Mouse (Mus musculus) cerebellum, adult 2 months (tissue): Measurements from ENCODE around the gene Pcsk4.

Experiments
- CTCF ChIP-seq: fragments of 200-500 bp; IDR thresholded peaks from 2 replicates; pipeline ENCODE4 v1.5.1; 2011; ENCODE audit warnings: low read depth, mild to moderate bottlenecking, control low read depth, low read length, moderate library complexity, borderline replicate concordance; ENCODE audit not compliant: insufficient read depth
- POLR2A ChIP-seq: fragments of 200-500 bp; IDR thresholded peaks from 2 replicates; pipeline ENCODE4 v1.6.1; 2011; ENCODE audit warnings: low read length, control low read depth, borderline replicate concordance; ENCODE audit not compliant: insufficient read depth

GRCm38 (mm10) chr10:80293325-80293724, 36.0 kb downstream of the Pcsk4 start:
- TF ChIP-seq POLR2A (no peak), CTCF (no peak)
